Mouse (Mus musculus): ENCODE data around the gene Map2k6.
"Not testable (repeated sequence)": the region's sequence is repeated elsewhere in the genome, so short reads cannot be mapped to it uniquely, and the experiment has no call there.

Gene Map2k6

GRCm38 (mm10) chr11:110398553-110399239, at the start of gene Map2k6:
Gene Map2k6, plus strand, starts transcription at chr11:110399122.
- in situ Hi-C loops (cut with MboI, MseI) = loop anchor here (25.0 kb wide), 1 partner anchor 1036 kb away; the partner anchor contains the start of gene Gna13

GRCm38 (mm10) chr11:110354261-110354660, 44.7 kb upstream of the Map2k6 start:
- in situ Hi-C loops (cut with MboI, MseI) = no loop called here

- in situ Hi-C loops (cut with MboI, MseI) = not testable (repeated sequence)
Observed at GRCm38 (mm10) chr11:110355131-110355530, 43.8 kb upstream of the Map2k6 start.

- in situ Hi-C loops (cut with MboI, MseI) = no loop called here
Observed at GRCm38 (mm10) chr11:110357756-110358551, 41.0 kb upstream of the Map2k6 start.

GRCm38 (mm10) chr11:110365016-110365415, 33.9 kb upstream of the Map2k6 start:
- in situ Hi-C loops (cut with MboI, MseI) = loop anchor here (5.0 kb wide), 1 partner anchor 117 kb away; no protein-coding TSS in a partner anchor

GRCm38 (mm10) chr11:110366902-110367301, 32.0 kb upstream of the Map2k6 start:
- in situ Hi-C loops (cut with MboI, MseI) = loop anchor here (5.0 kb wide), 1 partner anchor 115 kb away; no protein-coding TSS in a partner anchor

- in situ Hi-C loops (cut with MboI, MseI) = loop anchor here (5.0 kb wide), 1 partner anchor 115 kb away; no protein-coding TSS in a partner anchor
Observed at GRCm38 (mm10) chr11:110367638-110368037, 31.3 kb upstream of the Map2k6 start.

- in situ Hi-C loops (cut with MboI, MseI) = loop anchor here (5.0 kb wide), 1 partner anchor 113 kb away; no protein-coding TSS in a partner anchor
Observed at GRCm38 (mm10) chr11:110369312-110370019, 29.5 kb upstream of the Map2k6 start.

GRCm38 (mm10) chr11:110371827-110372226, 27.1 kb upstream of the Map2k6 start:
- in situ Hi-C loops (cut with MboI, MseI) = no loop called here

GRCm38 (mm10) chr11:110372266-110372954, 26.5 kb upstream of the Map2k6 start:
- in situ Hi-C loops (cut with MboI, MseI) = no loop called here

- in situ Hi-C loops (cut with MboI, MseI) = no loop called here
Observed at GRCm38 (mm10) chr11:110374036-110374435, 24.9 kb upstream of the Map2k6 start.

GRCm38 (mm10) chr11:110379661-110380309, 19.1 kb upstream of the Map2k6 start:
- in situ Hi-C loops (cut with MboI, MseI) = loop anchor here (25.0 kb wide), 1 partner anchor 1017 kb away; the partner anchor contains the start of gene Gna13

- in situ Hi-C loops (cut with MboI, MseI) = loop anchor here (25.0 kb wide), 1 partner anchor 1018 kb away; the partner anchor contains the start of gene Gna13
Observed at GRCm38 (mm10) chr11:110380310-110380668, 18.6 kb upstream of the Map2k6 start.

GRCm38 (mm10) chr11:110385487-110385886, 13.4 kb upstream of the Map2k6 start:
- in situ Hi-C loops (cut with MboI, MseI) = loop anchor here (25.0 kb wide), 1 partner anchor 1023 kb away; the partner anchor contains the start of gene Gna13

- in situ Hi-C loops (cut with MboI, MseI) = loop anchor here (25.0 kb wide), 1 partner anchor 1030 kb away; the partner anchor contains the start of gene Gna13
Observed at GRCm38 (mm10) chr11:110392763-110393162, 6.2 kb upstream of the Map2k6 start.

GRCm38 (mm10) chr11:110394788-110395452, 4.0 kb upstream of the Map2k6 start:
- in situ Hi-C loops (cut with MboI, MseI) = loop anchor here (25.0 kb wide), 1 partner anchor 1033 kb away; the partner anchor contains the start of gene Gna13

- in situ Hi-C loops (cut with MboI, MseI) = loop anchor here (25.0 kb wide), 1 partner anchor 1034 kb away; the partner anchor contains the start of gene Gna13
Observed at GRCm38 (mm10) chr11:110396085-110396484, 2.8 kb upstream of the Map2k6 start.

GRCm38 (mm10) chr11:110399240-110400150, 573 bp downstream of the Map2k6 start:
- in situ Hi-C loops (cut with MboI, MseI) = loop anchor here (25.0 kb wide), 1 partner anchor 1037 kb away; the partner anchor contains the start of gene Gna13
